Mouse (Mus musculus) thymus, postnatal 14 days (tissue): ENCODE results near the gene Mllt11.

Experiments
- DNase-seq: peaks from one replicate; pipeline ENCODE4 v3.0.0; 2021

Mllt11 gene

DNA sequence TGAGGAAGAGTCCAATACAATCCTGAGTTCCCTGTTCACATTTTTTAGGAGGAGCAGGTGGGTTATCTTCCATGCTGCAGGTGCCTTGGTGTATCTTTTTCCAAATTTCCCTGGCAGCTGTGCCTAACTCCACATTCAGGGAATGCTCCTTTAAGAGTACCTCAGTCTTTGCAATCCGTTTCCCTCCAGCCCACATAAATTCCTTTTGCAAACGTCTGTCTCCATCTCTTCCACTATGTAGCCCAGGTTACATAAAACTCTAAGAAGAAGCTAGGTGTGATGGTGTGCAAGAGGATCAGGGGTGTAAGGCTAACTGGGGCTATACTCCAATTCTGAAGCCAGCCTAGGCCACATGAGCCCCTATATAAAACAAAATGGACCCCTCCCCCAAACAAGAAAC, 11.1 kb upstream of the Mllt11 start:
- no peak for DNase-seq

DNA sequence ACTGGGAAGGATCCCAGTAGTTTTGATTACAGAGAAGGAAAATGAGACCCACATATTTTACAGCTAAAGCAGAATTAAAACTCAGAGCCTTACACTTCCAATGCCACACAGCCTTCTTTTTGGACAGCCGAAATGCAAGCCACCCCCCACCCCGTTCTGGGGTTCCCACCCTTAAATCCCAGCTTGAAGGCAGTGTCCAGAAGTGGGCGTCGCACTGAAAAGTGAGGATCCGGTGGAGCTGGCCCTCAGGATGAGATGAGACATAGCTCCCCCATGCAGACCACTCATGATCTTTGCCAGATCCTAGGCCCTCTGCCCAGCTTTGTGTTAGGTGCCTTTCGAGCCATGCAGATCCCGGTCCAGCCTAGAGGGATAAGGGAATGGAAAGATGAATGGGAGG, 9.5 kb upstream of the Mllt11 start, which contains the start of gene Gm128:
Gene Gm128 (minus strand): TSS at position 101 of the 400 bp plus-strand sequence.
- no peak for DNase-seq

DNA sequence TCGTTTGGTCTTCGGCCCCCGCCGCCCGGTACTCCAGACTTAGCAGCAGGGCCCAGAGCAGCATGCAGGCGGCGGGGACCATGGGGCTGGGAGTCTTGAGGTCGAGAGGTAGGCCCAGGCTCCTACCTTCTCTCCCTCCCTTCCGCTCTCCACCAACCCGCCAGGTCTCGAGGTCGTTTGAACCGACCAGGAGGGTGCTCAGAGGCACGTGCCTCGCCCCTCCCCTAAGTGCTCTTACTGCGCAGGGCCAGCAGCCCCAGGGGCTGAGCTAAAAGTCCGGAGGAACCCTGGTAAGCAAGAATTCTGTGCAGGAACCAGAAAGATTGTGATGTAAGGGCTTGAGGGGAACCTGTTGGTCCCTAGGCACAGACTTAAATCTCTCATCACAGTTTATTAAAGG, 8.9 kb upstream of the Mllt11 start:
- DNase-seq: no peak

DNA sequence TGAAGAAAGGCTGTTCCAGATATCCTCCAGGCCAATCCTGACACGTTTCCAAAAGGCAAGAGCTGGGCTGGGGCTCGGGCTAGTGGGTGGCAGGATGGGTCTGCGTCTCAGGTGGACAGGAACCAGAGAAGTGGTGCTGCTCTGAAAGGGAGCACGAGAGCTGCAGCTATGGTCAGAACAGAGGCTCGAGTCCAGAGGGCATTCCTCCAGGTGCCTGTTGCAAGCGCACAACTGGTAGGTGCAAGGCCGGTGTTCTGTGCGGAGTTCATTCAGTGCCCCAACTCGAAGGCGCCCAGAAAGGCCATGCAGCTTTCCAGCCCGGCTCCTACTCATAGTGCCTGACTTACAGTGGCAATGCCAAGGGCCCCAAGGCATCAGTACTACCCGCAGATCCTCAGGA, 8.0 kb upstream of the Mllt11 start:
- DNase-seq: no peak

DNA sequence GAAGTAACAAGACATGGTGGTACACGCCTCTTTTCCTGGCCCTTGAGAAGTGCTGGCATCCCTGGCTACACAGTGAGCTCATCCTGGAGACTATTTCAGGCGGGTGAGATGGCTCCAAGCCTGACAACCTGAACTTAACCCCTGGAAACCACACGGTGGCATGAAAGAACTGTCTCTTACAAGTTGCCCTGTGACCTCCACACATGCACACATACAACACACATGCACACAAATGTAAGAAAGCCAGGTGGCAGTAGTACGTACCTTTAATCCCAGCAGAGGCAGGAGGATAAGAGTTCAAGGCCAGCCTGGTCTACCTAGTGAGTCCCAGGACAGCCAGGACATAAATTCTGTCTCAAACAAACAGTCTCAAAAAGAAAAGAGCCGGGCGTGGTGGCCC, 7.1 kb upstream of the Mllt11 start:
- no peak for DNase-seq

- no peak for DNase-seq
Observed at GRCm38 (mm10) chr3:95237541-95238099, 5.6 kb upstream of the Mllt11 start.

GRCm38 (mm10) chr3:95235386-95236301, 3.7 kb upstream of the Mllt11 start:
- DNase-seq: no peak

DNA sequence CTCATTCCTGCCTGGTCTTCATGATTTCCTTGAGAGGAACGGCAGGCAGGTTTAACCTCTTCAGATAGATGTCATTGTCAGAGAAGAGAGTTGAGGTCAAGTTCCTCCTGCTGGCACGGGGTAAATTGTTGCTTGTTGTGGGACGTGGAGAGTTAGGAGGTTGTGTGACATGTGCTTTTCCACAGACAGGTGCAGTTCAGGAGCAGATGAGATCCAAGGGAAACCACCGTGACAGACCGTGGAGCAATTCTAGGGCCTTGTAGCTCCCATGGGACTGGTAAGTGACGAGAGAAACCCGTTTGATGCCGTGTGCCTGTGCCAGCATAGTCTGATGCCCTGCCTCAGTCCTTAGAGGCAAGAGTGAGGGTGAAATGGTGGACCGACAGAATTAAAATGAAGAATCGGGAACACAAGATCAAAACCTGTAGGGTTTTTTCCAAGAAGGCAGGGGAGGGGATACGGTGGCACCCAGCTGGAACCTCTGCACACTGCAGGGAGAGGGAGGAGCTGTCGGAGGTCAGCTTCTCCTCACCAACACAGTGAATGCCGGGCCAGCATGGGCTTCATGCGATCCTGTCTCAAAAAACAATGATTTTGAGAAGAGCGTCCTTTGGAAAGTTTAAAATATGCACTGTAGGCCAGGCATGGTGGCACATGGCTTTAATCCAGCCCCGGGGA, 1.5 kb upstream of the Mllt11 start:
- DNase-seq: no peak

DNA sequence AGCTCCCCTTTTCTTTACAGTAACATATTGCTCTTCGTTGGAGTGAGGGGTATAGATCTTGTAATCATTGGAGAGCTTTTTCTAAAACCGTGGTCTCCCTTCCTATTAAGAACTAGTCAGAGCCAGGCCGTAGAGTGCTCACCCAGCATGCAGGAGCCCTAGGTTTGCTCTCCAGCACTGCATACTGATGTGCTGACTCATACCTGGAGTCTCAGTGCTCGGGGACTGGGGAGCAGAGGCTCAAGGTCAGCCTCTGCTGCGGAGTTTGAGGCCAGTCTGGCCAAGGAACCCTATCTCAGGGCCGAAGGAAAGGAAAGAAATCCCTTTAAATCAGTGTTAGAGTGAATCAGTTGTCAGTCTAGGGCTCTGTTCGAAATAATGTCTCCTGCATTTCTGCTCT, 800 bp upstream of the Mllt11 start:
- no peak for DNase-seq

- peak; percentile 43 for DNase-seq
Observed at GRCm38 (mm10) chr3:95230495-95231297, 1.3 kb downstream of the Mllt11 start.

DNA sequence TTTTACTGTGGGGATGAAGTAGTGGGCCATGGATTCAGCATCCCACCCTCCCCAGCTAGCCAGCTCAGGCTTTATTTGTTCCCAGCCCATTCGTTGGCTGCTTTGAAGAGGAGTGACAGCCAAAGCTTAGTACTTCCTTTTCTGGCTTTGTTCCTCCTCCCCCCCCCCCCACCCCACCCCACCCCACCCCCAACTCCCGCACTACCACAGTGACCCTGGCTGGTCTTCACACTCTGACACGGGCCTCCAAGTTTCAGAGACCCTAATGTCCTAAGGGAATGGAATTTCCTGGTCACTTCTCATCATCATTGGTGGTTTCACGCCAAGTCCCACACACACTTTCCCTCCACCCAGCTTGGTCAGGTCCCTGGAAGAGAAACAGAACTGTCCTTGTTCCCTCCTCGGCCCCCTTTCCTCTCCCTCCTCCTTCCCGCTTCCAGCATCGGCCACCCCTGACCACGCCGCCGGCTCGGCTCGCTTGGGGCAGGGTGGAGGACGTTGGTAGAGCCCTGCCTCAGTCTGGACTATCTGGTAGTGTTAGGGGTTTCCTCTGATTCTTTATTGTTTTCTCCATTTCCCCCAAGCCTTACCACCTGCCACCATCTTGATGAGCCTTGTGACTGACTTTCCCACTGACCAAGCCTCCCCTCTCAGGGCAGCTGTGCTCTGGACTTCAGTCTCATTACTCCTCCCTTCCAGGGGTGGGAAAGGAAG, 2.0 kb downstream of the Mllt11 start:
- peak; percentile 43 for DNase-seq

DNA sequence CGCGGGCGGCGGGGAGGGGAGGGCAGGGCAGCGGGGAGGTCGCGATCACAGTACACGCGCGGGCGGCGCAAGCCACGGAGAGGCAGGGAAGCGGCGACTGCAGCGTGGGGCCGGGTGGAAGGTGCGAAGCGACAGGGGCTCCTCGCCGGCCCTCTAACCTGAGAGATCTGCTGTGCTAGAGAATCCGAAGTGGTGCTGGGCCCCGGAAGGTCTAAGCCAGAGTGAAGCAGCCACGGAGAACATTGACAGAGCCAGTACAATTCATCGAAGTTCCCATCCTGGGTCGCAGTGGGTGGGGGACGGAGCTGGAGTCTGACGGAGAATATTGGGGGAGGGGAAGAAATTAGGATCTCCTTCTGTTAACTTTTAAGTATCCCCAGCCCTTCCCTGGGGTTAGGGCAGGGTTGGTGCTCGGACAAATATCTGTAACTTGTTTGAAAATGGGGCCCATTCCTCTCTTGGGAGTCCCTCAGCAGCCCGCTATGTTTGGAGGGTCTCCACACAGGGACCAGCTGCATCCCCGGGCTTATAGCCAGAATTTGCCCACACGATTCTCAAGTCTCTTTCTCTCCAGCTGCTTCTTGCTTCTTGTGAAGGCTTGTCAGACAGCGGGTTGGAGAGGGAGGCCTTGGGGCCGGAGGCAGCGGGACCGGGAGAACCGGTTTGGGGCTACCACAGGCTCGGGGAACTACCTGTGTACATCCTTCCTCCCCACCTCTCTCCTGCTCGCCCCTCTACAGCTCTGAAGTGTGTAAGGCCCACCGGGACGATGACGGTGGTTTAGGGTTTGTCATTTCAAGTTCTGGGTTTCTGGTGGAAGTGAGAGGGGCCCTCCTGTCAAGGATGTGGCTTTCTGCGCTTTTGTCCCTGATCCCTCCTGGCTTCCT, 2.8 kb downstream of the Mllt11 start:
- DNase-seq: peak; percentile 58

GRCm38 (mm10) chr3:95228148-95228893, 3.6 kb downstream of the Mllt11 start, which contains the start of gene Cdc42se1:
TSS of gene Cdc42se1 (plus strand) at chr3:95228732.
- DNase-seq: peak; percentile 96

DNA sequence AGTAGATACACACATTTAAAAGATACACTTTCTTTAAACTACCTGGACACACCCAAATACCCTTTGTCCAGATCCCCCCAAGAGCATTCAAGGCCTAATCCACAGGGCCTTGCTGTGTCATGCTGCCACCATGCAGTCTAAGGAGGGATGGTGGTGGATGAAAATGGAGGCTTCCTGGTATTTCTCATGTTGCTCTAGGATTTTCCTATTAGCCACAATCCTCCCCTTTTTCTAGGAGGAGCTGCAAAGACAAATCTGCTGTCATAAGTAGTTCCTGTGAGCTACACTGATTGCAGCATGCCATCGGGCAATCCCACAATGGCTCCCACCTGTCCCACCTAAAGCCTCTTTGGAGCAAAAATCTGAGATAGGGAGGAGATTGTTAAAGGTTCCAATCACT, 4.8 kb downstream of the Mllt11 start:
- no peak for DNase-seq

GRCm38 (mm10) chr3:95224295-95224694, 7.7 kb downstream of the Mllt11 start:
- DNase-seq: no peak

DNA sequence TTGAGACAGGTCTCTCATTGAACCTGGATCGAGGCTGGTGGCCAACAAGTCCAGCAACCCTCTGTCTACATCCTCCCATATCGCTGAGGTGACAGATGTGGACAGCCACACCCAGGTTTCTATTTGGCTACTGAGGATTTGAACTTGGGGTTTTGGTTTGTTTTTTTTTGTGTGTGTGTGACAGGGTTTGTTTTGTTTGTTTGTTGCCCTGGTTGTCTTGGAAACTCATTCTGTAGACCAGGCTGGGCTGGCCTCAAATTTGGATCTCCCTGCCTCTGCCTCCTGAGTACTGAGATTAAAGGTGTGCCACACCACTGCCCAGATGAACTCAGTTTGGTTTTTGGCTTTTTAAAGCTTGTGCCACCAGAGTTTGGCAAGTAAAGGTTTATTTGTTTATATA, 8.9 kb downstream of the Mllt11 start:
- DNase-seq: no peak

GRCm38 (mm10) chr3:95218466-95219137, 13.4 kb downstream of the Mllt11 start:
- peak; percentile 34 for DNase-seq

- DNase-seq: peak; percentile 99
Observed at GRCm38 (mm10) chr3:95217255-95218134, 14.5 kb downstream of the Mllt11 start, which contains the start of gene Gabpb2. TSS of gene Gabpb2 (minus strand) at chr3:95217916.
